Mouse (Mus musculus) G1E (cell line): Measurements from ENCODE around the gene Tmem104. TPM values are rescaled to one million over a fixed set of nuclear protein-coding genes. Genes with fewer than 3 reads are reported as not detected.

Experiments used
- ATAC-seq: 2 replicates; pipeline ENCODE4 v1.8.0; 2016; ENCODE audit warnings: mild to moderate bottlenecking; ENCODE audit not compliant: insufficient number of reproducible peaks, poor library complexity, low FRiP score, severe bottlenecking; ENCODE audit errors: extremely low read depth
- DNase-seq: peaks from one replicate; pipeline ENCODE4 v3.0.0; 2012; ENCODE audit warnings: low spot score
- H3K27me3 ChIP-seq: 2 replicates; pipeline ENCODE4 v1.6.1; 2012; ENCODE audit warnings: mild to moderate bottlenecking, low read length, inconsistent platforms; ENCODE audit not compliant: insufficient read depth
- H3K36me3 ChIP-seq: replicated peaks from 2 replicates; pipeline ENCODE3; 2012; ENCODE audit warnings: mild to moderate bottlenecking, inconsistent platforms
- H3K4me1 ChIP-seq: 2 replicates; pipeline ENCODE4 v1.6.1; 2012; ENCODE audit warnings: low read depth, low read length, inconsistent platforms, mixed read lengths; ENCODE audit not compliant: insufficient read depth
- H3K4me3 ChIP-seq: 2 replicates; pipeline ENCODE4 v1.5.1; 2012; ENCODE audit warnings: low read depth, mild to moderate bottlenecking, inconsistent platforms, low read length, moderate library complexity, mixed read lengths
- H3K9me3 ChIP-seq: replicated peaks from 2 replicates; pipeline ENCODE4 v1.6.1; 2012; ENCODE audit warnings: inconsistent platforms
- CTCF ChIP-seq: IDR thresholded peaks from 2 replicates; pipeline ENCODE4 v1.5.1; 2012; ENCODE audit warnings: low read depth, low read length, inconsistent platforms, mixed read lengths
- GATA1 ChIP-seq: IDR thresholded peaks from 2 replicates; pipeline ENCODE4 v1.6.1; 2012; ENCODE audit warnings: borderline replicate concordance, low read length, inconsistent platforms, mixed read lengths
- GATA2 ChIP-seq: IDR thresholded peaks from 2 replicates; pipeline ENCODE4 v1.6.1; 2012; ENCODE audit warnings: low read depth, low read length, inconsistent platforms, borderline replicate concordance
- POLR2AphosphoS5 ChIP-seq: IDR thresholded peaks from 2 replicates; pipeline ENCODE4 v1.6.1; 2012; ENCODE audit warnings: low read depth, low read length, inconsistent platforms; ENCODE audit not compliant: insufficient replicate concordance
- TAL1 ChIP-seq: conservative IDR thresholded peaks from 2 replicates; pipeline ENCODE4 v1.6.1; 2012; ENCODE audit warnings: low read depth, low read length, inconsistent platforms, mixed read lengths
- polyA plus RNA-seq: library from polyadenylated mRNA; stranded (reverse); fragments of >175 nt; gene quantifications from 2 replicates; pipeline ENCODE4 v1.2.3, GENCODE M21; 2012
- total RNA-seq, 2 experiments: library from RNA; stranded (forward) in 1 of 2; stranded (reverse) in 1 of 2; fragments of 200-1000 nt in 1 of 2; fragments of >200 nt in 1 of 2; fragmentation: Nextera tagmentation in 1 of 2; gene quantifications; 2 replicates each; pipeline ENCODE4 v1.2.3; 2014 to 2017

Tmem104 gene
- total and polyA plus RNA-seq, 3 experiments: 2.6 to 23.2 (median 14.7) TPM

DNA sequence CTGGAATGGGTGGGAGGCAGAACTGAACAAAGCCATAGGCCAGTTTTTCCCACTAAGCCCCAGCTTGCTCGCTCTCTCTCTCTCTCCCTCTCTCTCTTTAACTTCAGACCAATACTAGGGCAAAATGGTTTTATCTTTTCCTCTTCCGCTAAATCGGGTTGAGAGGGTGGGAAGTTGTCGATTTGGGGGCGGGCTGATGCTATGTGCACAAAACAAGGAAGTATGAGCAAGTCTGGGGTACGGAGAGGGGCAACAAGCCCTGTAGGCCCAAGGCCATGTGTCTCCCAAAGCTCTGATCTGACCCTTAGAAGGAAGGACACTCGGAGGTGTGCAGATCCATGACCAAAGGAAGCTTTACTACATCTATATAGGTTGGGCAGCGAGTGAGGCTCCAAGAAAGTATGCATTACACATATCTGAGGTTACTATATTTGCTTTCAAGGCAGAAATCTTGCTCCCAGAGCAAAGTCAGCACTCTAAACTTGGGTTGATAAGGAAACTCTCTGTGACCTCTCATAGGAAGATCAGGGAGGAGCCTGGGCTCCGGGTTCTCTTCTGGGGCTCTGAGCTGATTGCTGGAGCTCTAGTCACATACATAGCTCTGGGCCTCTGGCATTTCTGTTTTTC, 25.6 kb upstream of the Tmem104 start:
- no peak for TF ChIP-seq GATA1
- TF ChIP-seq TAL1: no peak
- no peak for TF ChIP-seq GATA2
- TF ChIP-seq POLR2AphosphoS5: no peak
- TF ChIP-seq CTCF: no peak
- Histone ChIP-seq H3K4me1 (peaks cover 71% of the 10 kb centered on the region), H3K27me3 (peaks cover 12% of the 10 kb centered on the region), H3K4me3 (peak overlapping the region; percentile 45; the same call in 1 of the 2 replicates), H3K36me3 (peaks cover 21% of the 10 kb centered on the region), H3K9me3 (no peaks in the 10 kb centered on the region)
- ATAC-seq (no peak), DNase-seq (no peak)

DNA sequence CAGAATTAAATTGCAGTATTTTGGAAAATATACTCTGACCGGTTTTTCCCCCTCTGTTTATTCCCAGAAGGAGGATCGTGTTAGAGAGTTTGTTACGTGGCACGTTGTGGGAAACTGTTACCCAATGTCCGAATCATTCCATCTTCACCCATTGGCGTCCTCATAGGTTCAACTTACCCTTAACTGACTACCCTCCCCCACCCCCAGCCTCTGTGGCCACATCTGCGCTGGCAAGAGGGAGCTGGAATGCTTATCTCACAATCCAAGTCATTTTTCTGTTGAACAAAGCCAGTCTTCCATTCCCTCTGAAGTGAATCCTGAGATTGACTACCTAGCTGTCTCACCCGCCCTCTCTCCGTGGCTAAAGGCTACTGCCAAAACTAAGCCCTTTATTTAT, 25.1 kb upstream of the Tmem104 start:
- Histone ChIP-seq H3K4me1 (peaks cover 76% of the 10 kb centered on the region), H3K9me3 (no peaks in the 10 kb centered on the region), H3K27me3 (peaks cover 8% of the 10 kb centered on the region), H3K4me3 (peak overlapping the region; percentile 85), H3K36me3 (peaks cover 26% of the 10 kb centered on the region)
- ATAC-seq: no peak
- DNase-seq: no peak
- TF ChIP-seq GATA2 (no peak), POLR2AphosphoS5 (no peak), CTCF (no peak), GATA1 (no peak), TAL1 (no peak)

DNA sequence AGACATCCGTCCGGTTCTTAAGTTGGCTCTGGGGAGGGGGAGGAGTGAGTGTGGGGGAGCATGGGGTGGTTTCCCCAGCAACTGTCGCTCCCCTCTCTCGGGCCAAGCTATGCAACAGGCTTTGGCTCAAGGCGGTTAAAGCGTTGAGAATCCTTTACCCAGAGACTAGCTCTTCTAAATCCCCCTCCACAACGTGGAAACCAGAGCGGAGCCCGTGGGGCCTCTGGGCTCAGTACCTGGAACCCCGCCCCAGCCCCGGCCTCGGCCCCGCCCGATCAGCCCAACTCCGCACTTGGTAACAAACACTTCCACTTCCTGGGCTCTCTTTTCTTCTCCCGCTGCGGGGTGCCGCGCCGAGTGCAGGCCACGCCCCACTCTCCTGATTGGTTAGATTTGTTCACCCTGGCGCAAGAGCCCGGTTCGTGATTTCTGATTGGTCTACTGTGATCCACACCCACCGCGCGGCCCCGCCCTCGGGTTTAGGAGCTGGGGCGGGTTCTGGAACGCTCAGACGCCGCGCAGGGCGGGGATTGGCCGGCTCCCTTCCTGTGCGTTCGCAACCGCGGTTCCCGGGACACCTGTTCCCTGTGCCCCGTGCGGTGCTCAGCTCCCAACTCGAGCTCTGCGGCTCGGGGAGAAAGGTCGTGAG, 24.3 kb upstream of the Tmem104 start, which contains the start of gene Slc9a3r1:
TSS of gene Slc9a3r1 (plus strand) at position 510 of the 649 bp plus-strand sequence.
- ATAC-seq (peak; percentile 89), DNase-seq (peak; percentile 99)
- TF ChIP-seq POLR2AphosphoS5 (no peak), GATA1 (no peak), GATA2 (no peak), TAL1 (no peak), CTCF (no peak)
- H3K36me3 ChIP-seq: peaks cover 34% of the 10 kb centered on the region
- H3K27me3 ChIP-seq: peaks cover under 1% of the 10 kb centered on the region; the same call in 1 of the 2 replicates
- H3K4me1 ChIP-seq: peaks cover 77% of the 10 kb centered on the region
- peak within 1 kb of the TSS; percentile 85 for H3K4me3 ChIP-seq
- no peaks in the 10 kb centered on the region for H3K9me3 ChIP-seq

DNA sequence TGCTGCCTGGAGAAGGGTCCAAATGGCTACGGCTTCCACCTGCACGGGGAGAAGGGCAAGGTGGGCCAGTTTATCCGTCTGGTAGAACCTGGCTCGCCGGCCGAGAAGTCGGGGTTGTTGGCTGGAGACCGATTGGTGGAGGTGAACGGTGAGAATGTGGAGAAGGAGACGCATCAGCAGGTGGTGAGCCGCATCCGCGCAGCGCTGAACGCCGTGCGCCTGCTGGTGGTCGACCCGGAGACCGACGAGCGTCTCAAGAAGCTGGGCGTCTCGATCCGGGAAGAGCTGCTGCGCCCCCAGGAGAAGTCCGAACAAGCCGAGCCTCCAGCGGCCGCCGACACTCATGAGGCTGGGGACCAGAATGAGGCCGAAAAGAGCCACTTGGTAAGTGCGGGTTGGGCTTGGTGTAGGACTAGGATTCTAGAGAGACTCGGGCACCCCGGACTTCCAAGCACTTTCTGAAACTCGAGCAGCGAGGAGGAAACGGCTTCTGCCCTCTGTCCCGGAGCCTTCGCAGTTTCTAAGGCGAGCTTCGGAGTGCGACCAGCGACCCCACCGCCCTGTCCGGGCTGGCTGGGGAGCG, 23.6 kb upstream of the Tmem104 start:
- Histone ChIP-seq H3K4me3 (peak overlapping the region; percentile 85), H3K9me3 (no peaks in the 10 kb centered on the region), H3K4me1 (peaks cover 75% of the 10 kb centered on the region), H3K36me3 (peaks cover 41% of the 10 kb centered on the region), H3K27me3 (no peaks in the 10 kb centered on the region; the same call in 1 of the 2 replicates)
- no peak for DNase-seq
- no peak for ATAC-seq
- no peak for TF ChIP-seq GATA2
- no peak for TF ChIP-seq CTCF
- TF ChIP-seq TAL1: no peak
- no peak for TF ChIP-seq GATA1
- no peak for TF ChIP-seq POLR2AphosphoS5

DNA sequence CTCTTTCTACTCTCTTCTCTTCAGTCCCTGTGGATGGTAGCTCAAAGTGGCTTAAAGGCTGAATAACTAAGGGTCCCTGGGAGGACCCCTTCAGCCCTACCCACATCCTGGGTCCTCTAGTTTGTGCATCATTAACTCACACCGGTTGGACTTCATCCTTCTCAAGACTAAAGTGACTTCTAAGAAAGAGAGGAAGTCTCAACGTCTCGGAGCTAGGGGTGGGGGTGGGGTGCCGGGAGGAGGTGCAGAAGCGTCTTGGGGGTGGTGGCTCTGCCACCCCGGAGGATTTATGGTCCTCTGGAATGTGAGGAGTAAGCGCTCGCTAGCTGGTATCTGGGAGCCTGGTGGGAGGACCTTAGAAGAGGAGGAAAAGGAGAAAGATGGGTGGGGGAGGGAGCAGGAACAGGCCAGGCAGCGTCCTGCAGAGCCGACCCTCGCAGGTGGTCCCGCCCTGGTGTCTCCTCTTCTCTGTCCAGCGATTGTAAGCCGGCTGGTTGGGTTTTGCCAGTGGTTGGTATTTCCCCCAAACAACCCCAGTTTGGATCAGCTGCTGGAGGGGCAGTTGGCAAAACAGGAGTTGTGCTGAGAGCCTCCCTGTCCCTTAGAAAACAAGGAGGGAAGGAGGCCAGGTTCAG, 22.8 kb upstream of the Tmem104 start:
- no peak for TF ChIP-seq TAL1
- Histone ChIP-seq H3K9me3 (no peaks in the 10 kb centered on the region), H3K27me3 (no peaks in the 10 kb centered on the region; the same call in 1 of the 2 replicates), H3K4me3 (peak overlapping the region; percentile 85), H3K4me1 (peaks cover 77% of the 10 kb centered on the region), H3K36me3 (peaks cover 48% of the 10 kb centered on the region)
- ATAC-seq: no peak
- DNase-seq: peak; percentile 68

DNA sequence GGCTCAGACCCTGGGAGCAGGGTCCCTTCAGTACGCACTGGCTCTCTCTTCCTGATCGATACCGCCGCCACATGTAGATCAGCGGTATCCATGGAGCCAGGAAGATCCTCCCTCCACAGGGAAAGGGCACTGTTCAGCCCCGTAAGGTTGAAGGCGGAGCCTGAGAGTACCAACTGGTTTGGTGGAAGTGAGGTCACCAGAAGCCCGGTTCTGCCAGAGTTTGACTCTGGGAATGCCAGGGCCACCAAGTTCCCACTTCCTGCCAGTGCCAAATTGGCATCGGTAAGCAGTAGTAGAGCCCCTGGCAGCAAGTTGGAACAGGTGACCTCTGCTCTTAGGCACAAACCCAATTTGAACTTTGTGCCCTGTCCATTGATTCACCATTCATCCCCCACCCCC, 22.3 kb upstream of the Tmem104 start:
- Histone ChIP-seq H3K4me1 (peaks cover 74% of the 10 kb centered on the region), H3K4me3 (peak overlapping the region; percentile 85), H3K27me3 (no peaks in the 10 kb centered on the region), H3K36me3 (peaks cover 52% of the 10 kb centered on the region), H3K9me3 (no peaks in the 10 kb centered on the region)
- ATAC-seq (no peak), DNase-seq (no peak)
- no peak for TF ChIP-seq GATA2
- TF ChIP-seq CTCF: no peak
- no peak for TF ChIP-seq GATA1
- TF ChIP-seq TAL1: no peak
- TF ChIP-seq POLR2AphosphoS5: no peak
